Mouse (Mus musculus): ENCODE results near the gene Tmem165. TPM values are rescaled to one million over a fixed set of nuclear protein-coding genes. Genes with fewer than 3 reads are reported as not detected.

Gene Tmem165
- polyA plus RNA-seq, 1 experiment from 2014 or later, result 90.9 TPM

Other genes starting within 250 kb of the Tmem165 start
- gene Kdr, start 205.4 kb upstream of the Tmem165 start, polyA plus RNA-seq (2016; fragmentation: Nextera tagmentation; extraction: Ambion mirVana), result 29.2 and 32.2 TPM in 2 replicates
- 15.4 and 15.8 TPM in 2 replicates for gene Srd5a3, start 43.6 kb upstream of the Tmem165 start, polyA plus RNA-seq (2016; fragmentation: Nextera tagmentation; extraction: Ambion mirVana)
- 14.7 and 15.3 TPM in 2 replicates for gene Clock, start 120.9 kb downstream of the Tmem165 start, polyA plus RNA-seq (2016; fragmentation: Nextera tagmentation; extraction: Ambion mirVana)
- gene Pdcl2, start 147.3 kb downstream of the Tmem165 start, polyA plus RNA-seq (2016; fragmentation: Nextera tagmentation; extraction: Ambion mirVana), result not detected in 2 replicates
- not detected in 2 replicates for gene Nmu, start 179.9 kb downstream of the Tmem165 start, polyA plus RNA-seq (2016; fragmentation: Nextera tagmentation; extraction: Ambion mirVana)